In genomic region chr3:81009899-81010298, GRCm38 (mm10) we compare ENCODE assay signal across 19 mouse cellular contexts. TPM values are rescaled to one million over a fixed set of nuclear protein-coding genes. Genes with fewer than 3 reads are reported as not detected.
A peak's percentile ranks its signal among the peaks of the same experiment; 100 is the strongest.
DNase-seq lines count a peak whose midpoint lies in the region; ATAC-seq and TF ChIP-seq lines count a peak whose summit lies in the region.
"Had no signal": no experiment of that assay in that cellular context is flagged by ENCODE, and none has a peak within 500 bp of the region (broad histone marks: within the 10 kb centered on the region; RNA-seq: fewer than 3 reads in every experiment).

No protein-coding gene starts in this region.

- no peaks in the 10 kb centered on the region for H3K9me3 ChIP-seq in liver, embryonic 12.5 days (replicated peaks)
- H3K9me3 ChIP-seq in stomach, embryonic 16.5 days (replicated peaks; ENCODE audit: control insufficient read depth, low read length), result no peaks in the 10 kb centered on the region
- H3K9me3 ChIP-seq: embryonic facial prominence, embryonic 10.5 days; forebrain, embryonic 15.5 days; G1E; heart, embryonic 12.5 days; hindbrain, embryonic 10.5 days had no signal

- no peak overlapping the region for H3K4me3 ChIP-seq in liver, adult 2 months (ENCODE audit: insufficient read depth, low read depth, low read length)
- H3K4me3 ChIP-seq in liver, embryonic 12.5 days, result no peak overlapping the region
- no peak overlapping the region for H3K4me3 ChIP-seq in stomach, embryonic 16.5 days (replicated peaks; ENCODE audit: low read length)
- H3K4me3 ChIP-seq: embryonic facial prominence, embryonic 10.5 days; forebrain, embryonic 15.5 days; heart, embryonic 12.5 days; hindbrain, embryonic 10.5 days had no signal

- H3K36me3 ChIP-seq in liver, adult 2 months (ENCODE audit: control insufficient read depth, insufficient read depth, low read length), result no peaks in the 10 kb centered on the region
- no peaks in the 10 kb centered on the region for H3K36me3 ChIP-seq in liver, embryonic 12.5 days
- H3K36me3 ChIP-seq in stomach, embryonic 16.5 days (ENCODE audit: control insufficient read depth, insufficient read depth, low read length), result no peaks in the 10 kb centered on the region
- H3K36me3 ChIP-seq: embryonic facial prominence, embryonic 10.5 days; forebrain, embryonic 15.5 days; G1E; heart, embryonic 12.5 days; hindbrain, embryonic 10.5 days had no signal

- WGBS in liver, adult 2 months, result 27% methylated on average over 3 of the region's 3 CpGs
- WGBS in liver, embryonic 12.5 days (ENCODE audit: insufficient replicate concordance), result 52% methylated on average over 3 of the region's 3 CpGs
- WGBS in stomach, embryonic 16.5 days, result 37% methylated on average over 3 of the region's 3 CpGs

- H3K27ac ChIP-seq in liver, adult 2 months (replicated peaks; ENCODE audit: insufficient read depth, low read depth, low read length), result 0 out of 2 replicates have a peak overlapping the region, but pooled peaks have one; percentile 10
- H3K27ac ChIP-seq in liver, embryonic 12.5 days, result no peak overlapping the region
- H3K27ac ChIP-seq in stomach, embryonic 16.5 days (ENCODE audit: low read length), result no peak overlapping the region
- H3K27ac ChIP-seq: embryonic facial prominence, embryonic 10.5 days; forebrain, embryonic 15.5 days; hindbrain, embryonic 10.5 days; hindbrain, embryonic 14.5 days had no signal

- H3K4me1 ChIP-seq in liver, adult 2 months (ENCODE audit: control insufficient read depth, insufficient read depth, low read length), result peaks cover 6% of the 10 kb centered on the region; the same call in 1 of the 2 replicates
- H3K4me1 ChIP-seq in liver, embryonic 12.5 days, result no peaks in the 10 kb centered on the region
- H3K4me1 ChIP-seq in stomach, embryonic 16.5 days (ENCODE audit: control insufficient read depth, insufficient read depth, low read length), result no peaks in the 10 kb centered on the region
- H3K4me1 ChIP-seq: embryonic facial prominence, embryonic 10.5 days; forebrain, embryonic 15.5 days; heart, embryonic 12.5 days; hindbrain, embryonic 10.5 days had no signal

- peak; percentile 79 for DNase-seq in liver, adult 2 months (ENCODE audit: extremely low read depth, low read depth, low spot score)
- peak; percentile 11 for DNase-seq in testis, postnatal 14 days (ENCODE audit: low spot score)
- no peak for DNase-seq in testis, postnatal 10 days (ENCODE audit: low spot score)
- no peak for DNase-seq in cerebellum, adult 9-11 months
- no peak for DNase-seq in left cerebral cortex, postnatal 14 days (ENCODE audit: low spot score in 2 of 2)
- DNase-seq: adrenal gland, postnatal 10 days; B cell, adult 2 months; cerebellum, adult 11-12 months; cerebellum, postnatal 10 days; gastrocnemius, postnatal 10 days had no signal

- H3K4me2 ChIP-seq in liver, embryonic 12.5 days, result no peak overlapping the region
- no peak overlapping the region for H3K4me2 ChIP-seq in stomach, embryonic 16.5 days (ENCODE audit: low read depth, low read length)
- H3K4me2 ChIP-seq: forebrain, embryonic 15.5 days; heart, embryonic 12.5 days; hindbrain, embryonic 14.5 days had no signal

- ATAC-seq in liver, embryonic 12.5 days, result no peak
- ATAC-seq in stomach, embryonic 16.5 days (ENCODE audit: insufficient read depth, low FRiP score), result peak; percentile 44; the same call in 1 of the 2 replicates
- ATAC-seq: CD4-positive, CD25-positive, alpha-beta regulatory T cell, adult 4 months; forebrain, embryonic 15.5 days had no signal

- no peak for TF ChIP-seq CTCF in liver, adult 2 months (IDR thresholded peaks at IDR 0.05; ENCODE audit: low read depth, low read length)

- no peak overlapping the region for H3K9ac ChIP-seq in liver, adult 2 months (ENCODE audit: low read depth, low read length)
- H3K9ac ChIP-seq in liver, embryonic 12.5 days, result no peak overlapping the region
- H3K9ac ChIP-seq in stomach, embryonic 16.5 days (ENCODE audit: low read length), result no peak overlapping the region
- H3K9ac ChIP-seq: forebrain, embryonic 15.5 days; heart, embryonic 12.5 days; hindbrain, embryonic 14.5 days had no signal

- intact Hi-C loops in left cerebral cortex, postnatal 14 days (cut with DNase I), result no loop called here

- H3K27me3 ChIP-seq in liver, adult 2 months (ENCODE audit: control insufficient read depth, insufficient read depth, low read length), result no peaks in the 10 kb centered on the region
- no peaks in the 10 kb centered on the region for H3K27me3 ChIP-seq in liver, embryonic 12.5 days (replicated peaks)
- H3K27me3 ChIP-seq in stomach, embryonic 16.5 days (ENCODE audit: control insufficient read depth, insufficient read depth, low read length), result no peaks in the 10 kb centered on the region
- H3K27me3 ChIP-seq: forebrain, embryonic 15.5 days; heart, embryonic 12.5 days had no signal

- no peaks in the 10 kb centered on the region for H3K79me2 ChIP-seq in liver, adult 2 months (ENCODE audit: control insufficient read depth, insufficient read depth, low read length)

- no peak for TF ChIP-seq POLR2A in liver, adult 2 months (IDR thresholded peaks at IDR 0.05; ENCODE audit: extremely low read depth, insufficient read depth, low read length)

RNA-seq across cellular contexts. Expression of gene Pdgfc, which starts 26.3 kb away (rescaled TPM):
- 2.1 and 2.6 TPM in 2 replicates for total RNA-seq in liver, adult 2 months (2014; rRNA removed)
- polyA plus RNA-seq in liver, adult 2 months (2012; rRNA removed), result 1.1 and 1.5 TPM in 2 replicates
- polyA plus RNA-seq in liver, embryonic 12.5 days (2016; fragmentation: Nextera tagmentation; extraction: Ambion mirVana), result 2.8 and 2.9 TPM in 2 replicates
- polyA plus RNA-seq in stomach, embryonic 16.5 days (2015; fragmentation: Nextera tagmentation; extraction: Ambion mirVana), result 15.5 and 16.2 TPM in 2 replicates
- total RNA-seq in left cerebral cortex, postnatal 14 days (2021), result 1 to 10 TPM; 6.5 TPM
- polyA plus RNA-seq: CD4-positive, CD25-positive, alpha-beta regulatory T cell, adult 4 months; G1E had no signal

Comparison
In these comparisons a context has a peak if more than half of its experiments do, and no peak if none do; other contexts are left out.
1. DNase-seq: peak in liver, adult 2 months (single experiment) and testis, postnatal 14 days (single experiment); none in testis, postnatal 10 days (single experiment), cerebellum, adult 9-11 months (single experiment) and left cerebral cortex, postnatal 14 days (0 of 2).